Mouse (Mus musculus): ENCODE data around the gene B4galnt1.

B4galnt1 gene

GRCm38 (mm10) chr10:127185101-127185500 is 20.1 kb downstream of the B4galnt1 start:
- Histone ChIP-seq H3K4me1 (replicated peaks; ENCODE audit: low read depth, low read length) (peaks cover 86% of the 10 kb centered on the region), H3K9me3 (ENCODE audit: low read length) (no peaks in the 10 kb centered on the region), H3K27me3 (ENCODE audit: insufficient read depth, low read length) (peaks cover 26% of the 10 kb centered on the region), H3K4me3 (replicated peaks; ENCODE audit: low read length) (peak overlapping the region; percentile 65), H3K36me3 (ENCODE audit: insufficient read depth, low read length) (peaks cover 41% of the 10 kb centered on the region)
- no peak for TF ChIP-seq POU5F1 (IDR thresholded peaks at IDR 0.05; ENCODE audit: borderline replicate concordance, low read length)

- no peaks in the 10 kb centered on the region for H3K9me3 ChIP-seq (ENCODE audit: low read length)
- peaks cover 88% of the 10 kb centered on the region for H3K4me1 ChIP-seq (replicated peaks; ENCODE audit: low read depth, low read length)
- peaks cover 22% of the 10 kb centered on the region for H3K27me3 ChIP-seq (ENCODE audit: insufficient read depth, low read length)
- no peak for TF ChIP-seq CTCF (conservative IDR thresholded peaks at IDR 0.05; ENCODE audit: low read length)
- TF ChIP-seq POU5F1 (IDR thresholded peaks at IDR 0.05; ENCODE audit: borderline replicate concordance, low read length), result no peak
- no peak for TF ChIP-seq NANOG (IDR thresholded peaks at IDR 0.05; ENCODE audit: borderline replicate concordance, low read length)
- peaks cover 41% of the 10 kb centered on the region for H3K36me3 ChIP-seq (ENCODE audit: insufficient read depth, low read length)
- H3K4me3 ChIP-seq (replicated peaks; ENCODE audit: low read length), result peak overlapping the region; percentile 65
Observed at GRCm38 (mm10) chr10:127185506-127185905, 20.5 kb downstream of the B4galnt1 start.

- Histone ChIP-seq H3K4me1 (replicated peaks; ENCODE audit: low read depth, low read length) (peaks cover 88% of the 10 kb centered on the region), H3K36me3 (ENCODE audit: insufficient read depth, low read length) (peaks cover 51% of the 10 kb centered on the region), H3K4me3 (replicated peaks; ENCODE audit: low read length) (no peak overlapping the region), H3K9me3 (ENCODE audit: low read length) (no peaks in the 10 kb centered on the region), H3K27me3 (ENCODE audit: insufficient read depth, low read length) (peaks cover 13% of the 10 kb centered on the region; the same call in 1 of the 2 replicates)
- TF ChIP-seq POU5F1 (IDR thresholded peaks at IDR 0.05; ENCODE audit: borderline replicate concordance, low read length), result no peak
- TF ChIP-seq CTCF (conservative IDR thresholded peaks at IDR 0.05; ENCODE audit: low read length), result peak; percentile 71
Observed at GRCm38 (mm10) chr10:127186451-127186850, 21.4 kb downstream of the B4galnt1 start.

GRCm38 (mm10) chr10:127187371-127188078 is 22.5 kb downstream of the B4galnt1 start:
- H3K36me3 ChIP-seq (ENCODE audit: insufficient read depth, low read length), result peaks cover 55% of the 10 kb centered on the region
- H3K4me3 ChIP-seq (replicated peaks; ENCODE audit: low read length), result peak overlapping the region; percentile 88
- no peak for TF ChIP-seq CTCF (conservative IDR thresholded peaks at IDR 0.05; ENCODE audit: low read length)
- no peak for TF ChIP-seq NANOG (IDR thresholded peaks at IDR 0.05; ENCODE audit: borderline replicate concordance, low read length)
- TF ChIP-seq POU5F1 (IDR thresholded peaks at IDR 0.05; ENCODE audit: borderline replicate concordance, low read length), result no peak
- H3K9me3 ChIP-seq (ENCODE audit: low read length), result no peaks in the 10 kb centered on the region
- 0 out of 2 replicates have a peak, but pooled peaks cover 4% of the 10 kb centered on the region for H3K27me3 ChIP-seq (ENCODE audit: insufficient read depth, low read length)
- peaks cover 87% of the 10 kb centered on the region for H3K4me1 ChIP-seq (replicated peaks; ENCODE audit: low read depth, low read length)

- Histone ChIP-seq H3K4me3 (replicated peaks; ENCODE audit: low read length) (peak overlapping the region; percentile 88), H3K36me3 (ENCODE audit: insufficient read depth, low read length) (peaks cover 55% of the 10 kb centered on the region), H3K4me1 (replicated peaks; ENCODE audit: low read depth, low read length) (peaks cover 87% of the 10 kb centered on the region), H3K27me3 (ENCODE audit: insufficient read depth, low read length) (0 out of 2 replicates have a peak, but pooled peaks cover 3% of the 10 kb centered on the region), H3K9me3 (ENCODE audit: low read length) (no peaks in the 10 kb centered on the region)
- TF ChIP-seq POU5F1 (IDR thresholded peaks at IDR 0.05; ENCODE audit: borderline replicate concordance, low read length) (no peak), NANOG (IDR thresholded peaks at IDR 0.05; ENCODE audit: borderline replicate concordance, low read length) (no peak), CTCF (conservative IDR thresholded peaks at IDR 0.05; ENCODE audit: low read length) (no peak)
Observed at GRCm38 (mm10) chr10:127188079-127188453, 23.0 kb downstream of the B4galnt1 start.

- Histone ChIP-seq H3K4me3 (replicated peaks; ENCODE audit: low read length) (peak overlapping the region; percentile 88), H3K27me3 (ENCODE audit: insufficient read depth, low read length) (0 out of 2 replicates have a peak, but pooled peaks cover 3% of the 10 kb centered on the region), H3K4me1 (replicated peaks; ENCODE audit: low read depth, low read length) (peaks cover 87% of the 10 kb centered on the region), H3K36me3 (ENCODE audit: insufficient read depth, low read length) (peaks cover 55% of the 10 kb centered on the region), H3K9me3 (ENCODE audit: low read length) (no peaks in the 10 kb centered on the region)
- TF ChIP-seq POU5F1 (IDR thresholded peaks at IDR 0.05; ENCODE audit: borderline replicate concordance, low read length) (no peak), CTCF (conservative IDR thresholded peaks at IDR 0.05; ENCODE audit: low read length) (no peak), NANOG (IDR thresholded peaks at IDR 0.05; ENCODE audit: borderline replicate concordance, low read length) (no peak)
Observed at GRCm38 (mm10) chr10:127188465-127189115, 23.6 kb downstream of the B4galnt1 start.

GRCm38 (mm10) chr10:127189116-127189650 is 24.2 kb downstream of the B4galnt1 start:
- Histone ChIP-seq H3K4me3 (replicated peaks; ENCODE audit: low read length) (peak overlapping the region; percentile 88), H3K27me3 (ENCODE audit: insufficient read depth, low read length) (0 out of 2 replicates have a peak, but pooled peaks cover 3% of the 10 kb centered on the region), H3K4me1 (replicated peaks; ENCODE audit: low read depth, low read length) (peaks cover 84% of the 10 kb centered on the region), H3K9me3 (ENCODE audit: low read length) (no peaks in the 10 kb centered on the region), H3K36me3 (ENCODE audit: insufficient read depth, low read length) (peaks cover 56% of the 10 kb centered on the region)
- TF ChIP-seq POU5F1 (IDR thresholded peaks at IDR 0.05; ENCODE audit: borderline replicate concordance, low read length) (no peak), NANOG (IDR thresholded peaks at IDR 0.05; ENCODE audit: borderline replicate concordance, low read length) (no peak), CTCF (conservative IDR thresholded peaks at IDR 0.05; ENCODE audit: low read length) (no peak)

GRCm38 (mm10) chr10:127189651-127190381 is 24.8 kb downstream of the B4galnt1 start, which contains the start of gene Arhgef25:
Gene Arhgef25 (minus strand): TSS chr10:127190083.
- H3K4me1 ChIP-seq (replicated peaks; ENCODE audit: low read depth, low read length), result peaks cover 84% of the 10 kb centered on the region

More at GRCm38 (mm10) chr10:127189651-127190381, 24.8 kb downstream of the B4galnt1 start, which contains the start of gene Arhgef25:
- H3K4me3 ChIP-seq (replicated peaks; ENCODE audit: low read length), result peak within 1 kb of the TSS; percentile 88
- peaks cover 53% of the 10 kb centered on the region for H3K36me3 ChIP-seq (ENCODE audit: insufficient read depth, low read length)
- no peaks in the 10 kb centered on the region for H3K9me3 ChIP-seq (ENCODE audit: low read length)
- H3K27me3 ChIP-seq (ENCODE audit: insufficient read depth, low read length), result 0 out of 2 replicates have a peak, but pooled peaks cover 3% of the 10 kb centered on the region
- TF ChIP-seq NANOG (IDR thresholded peaks at IDR 0.05; ENCODE audit: borderline replicate concordance, low read length) (no peak), CTCF (conservative IDR thresholded peaks at IDR 0.05; ENCODE audit: low read length) (no peak), POU5F1 (IDR thresholded peaks at IDR 0.05; ENCODE audit: borderline replicate concordance, low read length) (no peak)

All from E14TG2a.4 (cell line).